ENCODE assay signal across 7 mouse cellular contexts in genomic region chr9:25212309-25213163, GRCm38 (mm10). TPM values are rescaled to one million over a fixed set of nuclear protein-coding genes. Genes with fewer than 3 reads are reported as not detected.
DNase-seq lines count a peak whose midpoint lies in the region; ATAC-seq and TF ChIP-seq lines count a peak whose summit lies in the region.

No protein-coding gene starts in this region.

- H3K27me3 ChIP-seq in heart, embryonic 14.5 days (ENCODE audit: control insufficient read depth, insufficient read depth, low read length), result no peaks in the 10 kb centered on the region
- no peaks in the 10 kb centered on the region for H3K27me3 ChIP-seq in limb, embryonic 14.5 days (ENCODE audit: control insufficient read depth, insufficient read depth, low read length)

- H3K4me2 ChIP-seq in heart, embryonic 14.5 days (ENCODE audit: low read length), result no peak overlapping the region; the same call in 1 of the 2 replicates
- H3K4me2 ChIP-seq in limb, embryonic 14.5 days (replicated peaks; ENCODE audit: low read depth, low read length, severe bottlenecking), result no peak overlapping the region

- no peak for TF ChIP-seq POLR2A in limb, embryonic 14.5 days (IDR thresholded peaks at IDR 0.05; ENCODE audit: borderline replicate concordance, extremely low read depth, insufficient read depth, insufficient read length)

- H3K36me3 ChIP-seq in heart, embryonic 14.5 days (ENCODE audit: control insufficient read depth, insufficient read depth, low read length), result no peaks in the 10 kb centered on the region
- H3K36me3 ChIP-seq in limb, embryonic 14.5 days (ENCODE audit: control insufficient read depth, insufficient read depth, low read length), result no peaks in the 10 kb centered on the region

- peak; percentile 8 for DNase-seq in urinary bladder, postnatal 14 days (ENCODE audit: low spot score)
- DNase-seq in urinary bladder, postnatal 4 days (ENCODE audit: low spot score in 2 of 2), result no peak
- peak; percentile 68 for DNase-seq in limb, embryonic 14.5 days (ENCODE audit: low spot score)
- DNase-seq in frontal cortex, postnatal 25 days (ENCODE audit: low spot score in 2 of 2), result no peak
- DNase-seq in testis, postnatal 10 days (ENCODE audit: low spot score), result no peak

- H3K4me1 ChIP-seq in heart, embryonic 14.5 days (ENCODE audit: control insufficient read depth in 2 of 2, insufficient read depth in 2 of 2, low read length in 2 of 2), result peaks cover 5 to 26% of the 10 kb centered on the region in 2 experiments; a peak in 3 of 4 replicates
- peaks cover 5% of the 10 kb centered on the region; the same call in 1 of the 2 replicates for H3K4me1 ChIP-seq in limb, embryonic 14.5 days (ENCODE audit: control insufficient read depth, insufficient read depth, low read length)

- no peak overlapping the region for H3K4me3 ChIP-seq in heart, embryonic 14.5 days (ENCODE audit: control insufficient read depth in 1 of 2, insufficient read depth in 1 of 2, low read depth in 1 of 2, low read length in 2 of 2)
- H3K4me3 ChIP-seq in limb, embryonic 14.5 days (replicated peaks; ENCODE audit: low read length), result no peak overlapping the region

- ATAC-seq in heart, embryonic 14.5 days (ENCODE audit: insufficient number of reproducible peaks, insufficient read depth, low FRiP score, low read depth), result peak; percentile 56; the same call in 1 of the 2 replicates
- peak; percentile 87 for ATAC-seq in limb, embryonic 14.5 days (ENCODE audit: low FRiP score, low read depth)
- ATAC-seq in cerebellum, adult (ENCODE audit: insufficient number of reproducible peaks, low FRiP score, low TSS enrichment), result no peak

- peak overlapping the region; percentile 64 to 75 for H3K27ac ChIP-seq in heart, embryonic 14.5 days (replicated peaks in 1 of 2; ENCODE audit: control insufficient read depth in 1 of 2, insufficient read depth in 1 of 2, low read depth in 2 of 2, low read length in 2 of 2)
- no peak overlapping the region; the same call in 1 of the 2 replicates for H3K27ac ChIP-seq in limb, embryonic 14.5 days (replicated peaks; ENCODE audit: low read depth, low read length)

- H3K9me3 ChIP-seq in heart, embryonic 14.5 days (ENCODE audit: control insufficient read depth, low read length), result peaks cover 3% of the 10 kb centered on the region; the same call in 1 of the 2 replicates
- no peaks in the 10 kb centered on the region for H3K9me3 ChIP-seq in limb, embryonic 14.5 days (ENCODE audit: control insufficient read depth, low read length)

- peak overlapping the region; percentile 34; the same call in 1 of the 2 replicates for H3K9ac ChIP-seq in heart, embryonic 14.5 days (ENCODE audit: low read length)
- no peak overlapping the region for H3K9ac ChIP-seq in limb, embryonic 14.5 days (ENCODE audit: low read depth, low read length, severe bottlenecking)

- WGBS in heart, embryonic 14.5 days, result 52% methylated on average over 9 of the region's 9 CpGs
- WGBS in limb, embryonic 14.5 days, result 65% methylated on average over 9 of the region's 9 CpGs

RNA-seq across cellular contexts. Expression of gene Sept7, which starts 39.7 kb away (rescaled TPM):
- polyA plus RNA-seq in heart, embryonic 14.5 days (2014; fragmentation: Nextera tagmentation; extraction: Ambion mirVana), result 265 and 268 TPM in 2 replicates
- 93.2 and 129 TPM in 2 replicates for polyA plus RNA-seq in limb, embryonic 14.5 days (2012; rRNA removed)
- polyA plus RNA-seq in limb, embryonic 14.5 days (2014; fragmentation: Nextera tagmentation; extraction: Ambion mirVana), result 288 and 295 TPM in 2 replicates

Comparison
In these comparisons a context has a peak if more than half of its experiments do, and no peak if none do; other contexts are left out.
1. DNase-seq: peak in urinary bladder, postnatal 14 days (single experiment) and limb, embryonic 14.5 days (single experiment); none in urinary bladder, postnatal 4 days (0 of 2), frontal cortex, postnatal 25 days (0 of 2) and testis, postnatal 10 days (single experiment).